Mouse (Mus musculus) neutrophil, adult 5-6 weeks (primary cell): ENCODE measurements around the gene Fmn2. TPM values are rescaled to one million over a fixed set of nuclear protein-coding genes. Genes with fewer than 3 reads are reported as not detected.

Source experiments
- ATAC-seq: fragments of 151-379, 151-347 bp; 2 replicates; pipeline ENCODE4 v1.8.0; 2017; ENCODE audit warnings: mild to moderate bottlenecking, moderate TSS enrichment; ENCODE audit not compliant: insufficient number of reproducible peaks, poor library complexity, low FRiP score, severe bottlenecking; ENCODE audit errors: extremely low read depth
- total RNA-seq: library from RNA; stranded (forward); fragments of 200-1000 nt; gene quantifications from 2 replicates; pipeline ENCODE4 v1.2.3, GENCODE M21; 2017

The Fmn2 gene
- total RNA-seq: 0.12 TPM in 1 of 2 replicates, not detected in the other

DNA sequence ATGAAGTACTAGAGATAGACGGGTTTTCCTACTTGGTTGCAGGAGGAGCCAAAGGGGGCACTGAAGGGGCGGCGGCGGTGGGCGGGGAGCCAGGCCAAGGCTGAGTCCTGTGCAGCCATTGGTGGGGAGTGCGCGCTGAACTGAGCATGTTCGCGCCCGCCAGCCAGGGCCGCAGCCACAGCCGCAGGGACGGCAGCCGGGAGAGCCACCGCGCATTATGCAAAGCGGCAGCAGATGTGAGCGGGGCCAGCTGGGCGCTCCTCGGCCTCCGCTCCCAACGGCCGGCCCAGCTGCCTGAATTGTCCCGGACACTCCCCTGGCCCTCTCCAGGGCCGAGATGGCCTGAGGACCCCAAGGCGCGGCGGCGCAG is at the start of gene Fmn2:
Gene Fmn2, plus strand, starts transcription at position 165 of the 370 bp plus-strand sequence.
- no peak for ATAC-seq

DNA sequence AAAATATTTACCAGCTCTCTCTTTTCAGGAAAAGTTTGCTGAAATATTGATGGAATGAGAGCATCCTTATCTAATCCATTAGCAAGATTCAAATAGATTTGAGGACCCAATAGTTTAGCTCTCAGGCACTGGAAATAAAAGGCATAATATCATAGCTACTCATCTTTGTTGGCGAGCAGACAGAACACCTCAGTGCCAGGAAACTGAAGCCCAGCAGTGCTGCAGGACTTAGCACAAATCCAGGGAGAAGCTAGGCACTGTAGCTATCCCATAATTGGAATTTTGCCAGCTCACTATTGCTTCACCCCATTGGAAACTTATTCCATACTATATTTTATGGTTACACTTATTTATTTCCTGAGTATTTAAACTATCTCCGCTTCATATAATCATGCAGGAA is 46.5 kb upstream of the Fmn2 start:
- ATAC-seq: no peak

DNA sequence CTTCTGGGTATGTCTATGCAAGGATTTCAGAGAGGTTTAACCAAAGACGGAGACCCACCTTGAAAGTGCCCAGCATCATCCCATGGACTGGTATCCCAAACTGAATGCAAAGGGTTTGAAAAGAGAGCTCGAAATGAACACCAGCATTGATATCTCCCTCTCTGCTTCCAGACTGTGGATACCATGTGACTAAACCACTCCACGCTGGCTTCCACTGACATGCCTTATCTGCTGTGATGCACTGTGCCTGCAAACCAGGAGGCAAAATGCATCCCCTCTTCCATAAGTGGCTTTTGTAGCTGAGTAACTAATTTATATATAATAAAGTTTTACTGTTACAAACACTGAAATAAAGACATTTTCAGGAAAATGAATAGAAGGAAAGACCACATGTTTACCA is 36.2 kb upstream of the Fmn2 start:
- no peak for ATAC-seq

DNA sequence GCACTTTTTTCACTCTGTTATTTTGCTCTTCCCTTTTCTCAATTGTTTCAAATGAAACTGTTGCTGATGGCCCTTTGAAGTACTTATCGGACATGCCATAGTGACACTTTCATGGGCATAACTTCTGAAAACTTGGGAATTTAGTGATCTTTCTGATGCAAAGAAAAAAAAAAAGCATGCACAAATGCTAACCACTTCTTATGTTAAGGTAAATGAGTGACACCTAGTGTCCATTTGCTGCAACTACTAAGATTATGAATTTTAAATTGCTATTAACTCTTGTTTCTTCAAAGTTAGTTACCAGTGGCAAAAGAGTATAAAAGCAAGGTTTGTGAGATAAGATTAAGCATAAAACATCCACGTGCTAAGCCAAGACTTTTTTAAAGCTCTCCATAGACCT is 35.4 kb upstream of the Fmn2 start:
- ATAC-seq: no peak

DNA sequence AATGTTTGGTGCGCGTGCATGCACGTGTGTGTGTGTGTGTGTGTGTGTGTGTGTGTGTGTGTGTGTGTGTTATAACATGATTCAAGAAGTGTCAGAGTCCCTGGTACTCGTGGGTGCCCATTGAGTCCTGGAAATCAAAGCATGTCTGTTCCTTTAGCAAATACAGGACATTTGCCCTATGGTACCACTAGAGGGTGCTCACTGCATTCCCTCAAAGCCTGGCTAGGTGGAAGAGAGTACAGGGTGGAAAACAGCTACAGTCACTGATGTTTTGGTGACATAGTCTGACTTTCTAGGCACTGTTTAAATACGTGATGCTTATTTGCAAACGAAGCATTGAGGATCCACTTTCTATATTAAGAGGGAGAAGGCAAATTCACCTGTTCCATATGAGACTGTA is 31.9 kb upstream of the Fmn2 start:
- ATAC-seq: 0 out of 2 replicates have a peak, but pooled peaks have one; percentile 30

DNA sequence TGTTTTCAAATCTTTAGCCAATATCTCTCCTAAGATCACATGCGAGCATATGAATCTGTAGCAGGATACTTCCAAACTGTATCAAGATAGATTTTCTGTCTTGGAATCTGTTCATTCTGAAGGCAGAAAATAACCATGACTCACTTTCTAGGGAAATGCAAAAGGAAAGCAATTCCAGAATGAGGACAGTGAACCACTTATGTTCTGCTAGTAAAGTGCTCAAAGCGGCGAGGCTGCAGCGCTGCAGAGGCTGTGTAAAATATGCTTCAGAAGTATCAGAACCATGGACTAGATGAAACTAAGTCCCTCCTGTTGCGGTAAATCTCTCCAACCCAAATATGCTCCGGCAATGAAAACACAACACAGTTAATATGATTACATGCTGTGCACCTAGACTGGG is 19.1 kb upstream of the Fmn2 start:
- ATAC-seq: no peak

DNA sequence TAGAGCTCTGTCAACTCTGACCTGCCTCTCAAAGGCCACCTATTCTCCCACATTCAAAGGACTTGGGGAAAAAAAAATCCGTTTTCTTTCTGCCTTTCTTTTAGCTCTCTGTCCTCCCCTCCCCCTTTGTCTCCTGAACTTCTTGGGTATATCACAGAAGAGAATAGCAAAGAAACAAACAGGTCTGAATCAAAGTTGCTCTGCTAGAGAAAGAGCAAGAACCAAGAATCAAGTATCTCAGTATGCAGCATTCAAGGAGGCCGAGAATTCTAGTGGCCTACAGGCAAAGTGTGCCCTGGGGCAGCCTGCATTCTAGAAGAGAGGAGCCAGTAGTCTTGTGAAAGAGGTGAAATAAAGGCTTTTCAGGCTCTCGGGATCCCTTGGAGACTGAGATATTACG is 1.6 kb upstream of the Fmn2 start:
- ATAC-seq: no peak

DNA sequence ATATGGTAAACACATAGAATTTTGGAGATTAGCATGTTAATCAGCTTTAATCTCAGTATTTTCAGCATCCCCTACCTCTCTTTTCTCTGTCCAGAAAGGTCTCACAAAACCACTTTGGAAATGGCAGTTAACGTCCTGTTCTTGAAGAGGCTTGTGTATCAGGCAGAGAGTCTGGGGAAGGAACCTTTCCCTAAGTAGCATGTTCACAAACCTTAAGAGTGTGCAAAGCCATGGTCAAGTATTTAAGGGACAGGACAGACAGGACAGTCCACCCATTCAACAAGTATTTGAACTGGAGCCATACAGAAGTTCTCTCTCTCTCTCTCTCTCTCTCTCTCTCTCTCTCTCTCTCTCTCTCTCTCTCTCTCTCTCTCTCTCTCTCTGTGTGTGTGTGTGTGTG is 614 bp upstream of the Fmn2 start:
- no peak for ATAC-seq

DNA sequence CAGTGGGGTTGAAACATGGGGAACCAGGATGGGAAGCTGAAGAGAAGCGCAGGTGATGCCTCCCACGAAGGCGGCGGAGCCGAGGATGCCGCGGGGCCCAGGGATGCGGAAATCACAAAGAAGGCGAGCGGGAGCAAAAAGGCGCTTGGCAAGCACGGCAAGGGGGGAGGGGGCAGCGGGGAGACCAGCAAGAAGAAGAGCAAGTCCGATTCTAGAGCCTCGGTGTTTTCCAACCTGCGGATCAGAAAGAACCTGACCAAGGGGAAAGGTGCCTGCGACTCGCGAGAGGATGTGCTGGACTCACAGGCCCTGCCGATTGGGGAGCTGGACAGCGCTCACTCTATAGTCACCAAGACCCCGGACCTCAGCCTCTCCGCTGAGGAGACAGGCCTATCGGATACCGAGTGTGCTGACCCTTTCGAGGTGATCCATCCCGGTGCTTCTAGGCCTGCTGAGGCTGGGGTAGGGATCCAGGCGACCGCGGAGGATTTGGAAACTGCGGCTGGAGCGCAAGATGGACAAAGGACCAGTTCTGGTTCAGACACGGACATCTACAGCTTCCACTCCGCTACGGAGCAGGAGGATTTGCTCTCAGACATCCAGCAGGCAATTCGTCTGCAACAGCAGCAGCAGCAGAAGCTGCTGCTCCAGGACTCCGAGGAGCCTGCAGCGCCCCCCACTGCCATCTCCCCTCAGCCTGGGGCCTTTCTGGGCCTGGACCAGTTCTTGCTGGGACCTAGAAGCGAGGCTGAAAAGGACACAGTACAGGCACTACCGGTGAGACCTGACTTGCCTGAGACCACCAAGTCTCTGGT is 613 bp downstream of the Fmn2 start:
- no peak for ATAC-seq

DNA sequence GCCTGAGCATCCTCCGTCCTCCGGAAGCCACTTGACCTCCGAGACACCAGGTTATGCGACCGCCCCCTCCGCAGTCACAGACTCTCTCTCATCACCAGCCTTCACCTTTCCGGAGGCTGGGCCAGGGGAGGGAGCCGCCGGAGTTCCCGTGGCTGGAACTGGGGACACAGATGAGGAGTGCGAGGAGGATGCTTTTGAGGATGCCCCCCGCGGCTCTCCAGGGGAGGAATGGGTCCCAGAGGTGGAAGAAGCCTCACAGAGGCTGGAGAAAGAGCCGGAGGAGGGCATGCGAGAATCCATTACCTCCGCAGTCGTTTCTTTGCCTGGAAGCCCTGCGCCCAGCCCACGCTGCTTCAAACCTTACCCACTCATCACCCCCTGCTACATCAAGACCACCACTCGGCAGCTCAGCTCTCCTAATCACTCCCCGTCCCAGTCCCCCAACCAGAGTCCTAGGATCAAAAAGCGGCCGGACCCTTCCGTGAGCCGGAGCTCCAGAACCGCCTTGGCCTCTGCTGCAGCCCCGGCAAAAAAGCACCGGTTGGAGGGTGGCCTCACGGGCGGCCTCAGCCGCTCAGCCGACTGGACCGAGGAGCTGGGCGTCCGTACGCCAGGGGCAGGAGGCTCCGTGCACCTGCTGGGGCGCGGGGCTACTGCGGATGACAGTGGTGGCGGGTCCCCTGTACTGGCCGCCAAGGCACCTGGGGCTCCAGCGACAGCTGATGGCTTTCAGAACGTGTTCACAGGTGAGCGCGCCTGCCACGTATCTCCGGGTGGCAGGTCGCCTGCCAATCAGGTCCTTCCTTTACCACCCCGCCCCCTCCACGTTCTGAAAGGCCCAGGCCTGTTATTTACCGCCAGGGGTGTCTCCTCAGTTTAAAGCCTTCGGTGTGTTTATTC is 1.5 kb downstream of the Fmn2 start:
- no peak; the same call in 1 of the 2 replicates for ATAC-seq

DNA sequence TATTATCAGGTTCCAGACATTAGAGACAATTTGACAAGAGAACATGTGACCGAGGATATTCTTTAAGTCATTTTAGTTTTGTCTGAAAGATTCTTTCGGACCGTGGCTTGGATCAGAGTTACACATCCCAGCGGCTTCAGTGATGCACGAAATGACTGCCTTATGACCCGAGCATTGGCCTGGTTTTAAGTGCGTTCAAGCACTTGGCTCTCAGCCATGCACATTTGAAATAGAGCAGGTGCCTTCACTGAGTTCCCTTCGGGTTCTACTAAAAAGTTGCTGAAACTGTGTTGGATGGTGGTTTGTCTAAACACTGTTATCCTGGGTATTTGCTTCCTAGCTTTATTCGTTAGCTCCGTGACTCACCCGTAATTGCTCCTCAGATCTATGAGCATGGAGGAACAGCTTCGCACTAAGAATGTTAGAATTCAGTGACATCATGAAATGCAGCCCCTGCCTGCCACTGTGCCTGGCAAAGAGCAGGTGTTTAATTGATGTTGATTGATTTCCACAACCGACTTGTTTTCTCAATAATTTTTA is 7.0 kb downstream of the Fmn2 start:
- no peak for ATAC-seq

DNA sequence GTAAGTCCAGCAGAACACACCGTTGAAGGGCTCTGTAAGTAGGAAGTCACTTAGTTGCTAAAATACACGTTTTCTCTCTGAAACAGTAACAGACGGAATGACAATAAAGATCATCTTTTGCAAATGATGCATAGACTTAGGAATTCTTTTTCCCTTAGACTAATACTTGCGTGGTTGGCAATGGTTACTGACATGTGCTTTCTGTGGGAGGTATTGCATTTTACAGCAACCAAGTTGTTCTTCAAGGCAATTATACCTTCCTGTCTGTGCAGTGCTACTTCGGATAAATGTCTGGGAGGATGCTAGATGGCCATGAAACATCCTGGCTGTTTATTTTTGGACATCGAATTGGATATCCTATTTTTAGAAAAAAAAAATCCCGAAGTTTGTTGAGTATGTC is 11.8 kb downstream of the Fmn2 start:
- no peak for ATAC-seq

DNA sequence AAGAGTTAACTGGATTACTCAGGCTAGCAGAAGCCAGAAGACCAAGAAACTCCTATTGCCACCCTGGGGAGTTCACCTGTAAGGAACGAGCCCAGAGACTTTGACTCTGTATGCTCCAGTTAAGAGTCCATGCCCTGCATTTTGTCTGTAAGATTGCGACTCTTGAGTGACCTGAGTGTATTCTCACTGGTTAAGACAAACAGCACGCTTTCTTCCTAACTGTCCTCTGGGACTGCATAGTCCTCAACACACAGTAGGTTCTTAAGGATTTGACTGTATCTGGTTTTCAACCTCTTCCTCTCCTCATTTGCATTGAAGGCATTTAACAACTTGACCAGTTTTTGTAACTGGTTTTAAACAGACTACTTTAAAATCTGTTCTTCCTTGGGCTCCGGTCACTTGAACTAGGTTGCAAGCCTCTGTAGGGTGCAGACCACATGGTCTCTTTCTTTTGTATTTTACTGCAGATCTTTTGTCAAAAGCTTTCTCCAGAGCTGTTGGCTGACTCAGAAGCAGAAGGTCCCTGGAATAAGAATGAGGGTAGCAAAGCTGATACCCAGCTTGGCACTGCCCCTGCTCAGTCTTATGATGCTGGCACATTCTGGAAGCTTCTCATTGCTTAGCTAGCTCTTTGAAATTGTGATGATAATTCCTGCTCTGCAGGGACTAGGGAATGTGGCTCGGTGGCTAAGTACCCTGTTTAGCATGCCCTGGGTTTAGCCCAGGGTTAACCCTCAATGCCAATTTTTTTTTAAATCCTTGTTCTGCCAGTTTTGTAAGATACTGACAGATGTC is 20.5 kb downstream of the Fmn2 start:
- no peak for ATAC-seq

DNA sequence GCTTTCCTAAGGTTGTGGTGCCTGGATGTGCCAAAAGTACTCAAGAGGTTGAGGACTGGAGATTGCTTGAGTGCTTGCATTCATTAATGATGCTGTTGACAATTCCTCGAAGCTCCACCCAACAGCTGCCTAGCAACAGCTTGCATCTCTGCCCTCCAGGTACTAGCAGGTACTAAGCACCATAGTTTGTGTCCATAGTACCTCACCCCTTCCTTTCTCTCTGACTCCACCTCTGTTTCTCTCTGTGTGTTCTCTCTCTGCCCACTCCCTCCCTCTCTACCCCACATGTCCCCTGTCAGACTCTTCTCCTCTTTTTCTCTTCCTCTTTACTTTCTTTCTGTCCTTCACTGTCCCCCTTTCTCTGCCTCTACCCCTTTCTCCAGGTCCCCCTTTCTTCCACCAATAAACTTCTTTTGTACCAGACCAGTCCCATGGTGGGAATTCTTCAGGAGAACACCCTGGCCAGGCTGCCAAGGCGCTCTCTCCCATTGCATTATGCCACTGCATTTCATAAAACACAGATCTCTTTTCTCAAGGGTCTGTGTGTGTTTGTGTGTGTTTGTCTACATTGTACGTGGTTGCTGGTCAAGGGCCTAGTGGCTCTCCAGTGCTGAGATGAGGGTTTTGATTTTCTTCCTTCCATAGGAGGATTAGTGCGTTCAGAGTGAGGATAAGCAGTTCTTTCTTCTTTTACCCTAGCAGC is 21.3 kb downstream of the Fmn2 start:
- no peak for ATAC-seq

DNA sequence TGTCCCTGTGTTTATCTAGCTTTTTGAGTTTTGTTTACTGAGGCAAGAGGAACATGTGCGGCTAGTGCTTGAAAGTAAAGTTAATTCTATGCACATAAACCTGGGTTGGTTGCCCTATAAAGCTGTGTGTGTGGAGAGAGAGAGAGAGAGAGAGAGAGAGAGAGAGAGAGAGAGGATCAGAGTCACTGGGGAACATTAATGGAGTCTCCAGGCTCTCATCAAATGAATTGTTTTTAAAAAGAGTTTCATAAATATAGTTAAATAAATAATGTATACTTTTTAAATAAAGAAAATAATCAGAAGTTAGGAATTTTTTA is 21.8 kb downstream of the Fmn2 start:
- no peak for ATAC-seq

DNA sequence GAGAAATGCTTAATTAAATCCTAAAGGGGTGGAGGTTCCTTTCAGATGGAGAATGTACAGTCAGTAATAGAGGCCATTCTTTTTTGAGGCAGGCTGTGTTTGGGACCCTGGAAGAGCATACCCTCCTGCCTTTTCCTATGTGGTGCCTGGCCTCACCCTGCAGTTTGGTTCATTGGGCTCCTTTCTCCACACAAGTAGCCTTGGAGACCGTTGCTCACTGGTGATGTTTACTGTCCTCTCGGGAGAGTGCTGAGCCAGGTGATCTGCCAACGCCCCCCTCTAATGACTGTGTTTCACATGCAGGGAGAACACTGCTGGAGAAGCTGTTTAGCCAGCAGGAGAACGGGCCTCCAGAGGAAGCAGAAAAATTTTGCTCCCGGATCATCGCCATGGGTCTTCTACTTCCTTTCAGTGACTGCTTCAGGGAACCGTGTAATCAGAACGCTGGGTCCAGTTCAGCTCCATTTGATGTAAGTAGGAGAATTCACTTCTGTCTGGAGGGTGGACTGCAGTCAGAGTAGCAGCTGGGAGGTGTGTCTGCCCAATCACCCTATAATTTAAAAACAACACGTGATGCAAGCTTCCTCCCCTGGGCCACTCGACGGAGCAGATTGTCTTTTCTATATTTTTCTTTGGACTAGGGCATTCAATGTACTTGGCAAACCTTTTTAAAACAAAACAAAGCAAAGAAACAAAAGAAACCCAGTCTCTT is 35.3 kb downstream of the Fmn2 start:
- ATAC-seq: no peak

DNA sequence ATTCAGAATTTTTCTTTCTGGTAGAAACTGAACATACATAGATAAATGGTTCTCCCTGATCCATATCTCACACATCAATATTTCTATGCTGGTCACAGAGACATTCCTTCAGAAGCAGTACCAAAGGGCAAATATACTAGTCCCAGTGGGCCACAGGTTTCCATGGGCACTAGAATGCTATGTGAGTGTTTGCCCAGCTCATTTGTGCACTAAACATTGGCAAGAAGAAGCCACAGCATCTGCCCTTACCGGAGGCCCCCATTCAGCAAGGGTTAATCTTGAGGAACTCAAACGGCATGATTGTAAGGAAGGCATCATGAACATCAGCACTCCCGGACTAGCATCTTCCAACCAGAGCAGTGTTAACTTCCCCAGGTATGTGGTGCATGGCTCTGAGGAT is 35.9 kb downstream of the Fmn2 start:
- no peak for ATAC-seq

DNA sequence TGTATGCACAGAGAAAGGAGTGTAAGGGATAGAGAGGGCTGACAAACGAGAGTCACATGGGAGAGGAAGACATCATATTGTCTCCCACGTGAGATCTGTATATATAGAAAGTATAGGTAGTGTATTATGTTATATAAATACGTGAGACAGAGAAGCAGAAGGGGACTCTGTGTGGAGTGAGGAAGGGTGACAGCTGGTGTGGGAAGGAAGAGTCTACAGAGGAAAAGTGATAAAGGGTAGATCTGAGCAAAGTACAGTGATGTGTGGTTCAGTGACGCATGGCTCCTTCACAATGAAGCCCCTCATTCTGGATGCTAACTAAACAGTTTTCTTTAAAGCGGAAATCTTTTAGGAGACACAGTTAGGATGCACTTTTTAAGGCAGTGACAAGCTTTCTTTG is 46.7 kb downstream of the Fmn2 start:
- no peak for ATAC-seq
